Mouse (Mus musculus) liver, postnatal 0 days (tissue): Measurements from ENCODE around the gene Clec3a. TPM values are rescaled to one million over a fixed set of nuclear protein-coding genes. Genes with fewer than 3 reads are reported as not detected.

Source experiments
- ATAC-seq: fragments of 200-750 bp; cut with Nextera tagmentation; 2 replicates; pipeline ENCODE4 v1.8.0; 2017; ENCODE audit warnings: mild to moderate bottlenecking, moderate library complexity
- DNase-seq: peaks from one replicate; pipeline ENCODE4 v3.0.0-alpha.2; 2016
- H3K27ac ChIP-seq: fragments of 300-500 bp; sonication (generic); 2 replicates; pipeline ENCODE4 v1.5.1; 2014; ENCODE audit warnings: antibody characterized with exemption, moderate library complexity, mild to moderate bottlenecking, low read depth
- H3K27me3 ChIP-seq: fragments of 300-500 bp; sonication (generic); 2 replicates; pipeline ENCODE4 v1.6.1; 2014; ENCODE audit warnings: low read length, control low read depth, mixed read lengths; ENCODE audit not compliant: insufficient read depth
- H3K36me3 ChIP-seq: fragments of 300-500 bp; sonication (generic); replicated peaks from 2 replicates; pipeline ENCODE4 v1.6.1; 2014; ENCODE audit warnings: mild to moderate bottlenecking, control low read depth, low read length, moderate library complexity, mixed read lengths; ENCODE audit not compliant: insufficient read depth
- H3K4me1 ChIP-seq: fragments of 300-500 bp; sonication (generic); 2 replicates; pipeline ENCODE4 v1.6.1; 2014; ENCODE audit warnings: antibody characterized with exemption, mild to moderate bottlenecking, control low read depth; ENCODE audit not compliant: insufficient read depth
- H3K4me2 ChIP-seq: fragments of 300-500 bp; sonication (generic); 2 replicates; pipeline ENCODE4 v1.6.1; 2014; ENCODE audit warnings: low read depth, mild to moderate bottlenecking, low read length, moderate library complexity, mixed read lengths
- H3K4me3 ChIP-seq: fragments of 300-500 bp; sonication (generic); 2 replicates; pipeline ENCODE4 v1.5.1; 2014; ENCODE audit warnings: low read depth, low read length
- H3K9ac ChIP-seq: fragments of 300-500 bp; sonication (generic); replicated peaks from 2 replicates; pipeline ENCODE4 v1.6.1; 2014; ENCODE audit warnings: mild to moderate bottlenecking, moderate library complexity
- H3K9me3 ChIP-seq: fragments of 300-500 bp; sonication (generic); 2 replicates; pipeline ENCODE4 v1.6.1; 2016; ENCODE audit warnings: mild to moderate bottlenecking, control low read depth, low read length, mixed read lengths
- CTCF ChIP-seq: sonication (generic); IDR thresholded peaks from 2 replicates; pipeline ENCODE4 v1.5.1; 2016; ENCODE audit warnings: antibody characterized with exemption, low read depth
- EP300 ChIP-seq: IDR thresholded peaks from 2 replicates; pipeline ENCODE4 v1.6.1; 2016; ENCODE audit warnings: antibody characterized with exemption, low read depth, mild to moderate bottlenecking
- WGBS: fragments of 180-500 bp; shearing (Covaris S2); extraction: QIAGEN DNeasy Blood & Tissue Kit; methylation state at CpG from one replicate; pipeline ENCODE4 v1.1.7; 2014; ENCODE audit not compliant: insufficient replicate concordance; 5-methylcytosine and 5-hydroxymethylcytosine counted together
- polyA plus RNA-seq: library from polyadenylated mRNA; unstranded; fragments of >200 nt; fragmentation: Nextera tagmentation; extraction: Ambion mirVana; gene quantifications from 2 replicates; pipeline ENCODE4 v1.2.1, GENCODE M21; 2015

Gene Clec3a
- polyA plus RNA-seq, 1 experiment from 2014 or later, result not detected

DNA sequence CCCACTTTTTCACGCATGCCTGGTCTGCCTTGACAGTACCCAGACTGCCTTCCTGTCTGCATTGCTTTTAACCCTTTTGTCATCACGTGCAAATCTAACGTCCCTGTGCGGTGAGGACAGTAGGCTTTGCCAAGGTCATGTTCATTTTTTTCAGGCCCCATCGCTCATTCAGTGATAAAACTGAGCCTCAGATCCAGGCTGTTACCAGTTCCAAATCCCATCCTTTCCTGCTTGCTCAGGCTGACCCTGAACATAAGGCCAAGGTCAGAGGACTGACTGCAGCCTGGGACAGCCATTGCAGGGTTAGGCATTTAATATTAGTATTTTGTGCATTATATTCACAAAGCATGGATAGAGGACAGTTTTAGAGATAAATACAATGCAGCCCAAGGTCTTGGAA, 19.6 kb upstream of the Clec3a start:
- ATAC-seq (no peak), DNase-seq (no peak)
- TF ChIP-seq CTCF, result no peak
- TF ChIP-seq EP300, result no peak
- no peaks in the 10 kb centered on the region for H3K4me1 ChIP-seq
- H3K4me3 ChIP-seq, result no peak overlapping the region
- H3K9ac ChIP-seq, result no peak overlapping the region
- 74% methylated on average over 5 of the region's 5 CpGs for WGBS
- H3K27ac ChIP-seq, result no peak overlapping the region
- no peaks in the 10 kb centered on the region for H3K36me3 ChIP-seq
- H3K27me3 ChIP-seq, result no peaks in the 10 kb centered on the region
- H3K4me2 ChIP-seq, result no peak overlapping the region
- H3K9me3 ChIP-seq, result no peaks in the 10 kb centered on the region

DNA sequence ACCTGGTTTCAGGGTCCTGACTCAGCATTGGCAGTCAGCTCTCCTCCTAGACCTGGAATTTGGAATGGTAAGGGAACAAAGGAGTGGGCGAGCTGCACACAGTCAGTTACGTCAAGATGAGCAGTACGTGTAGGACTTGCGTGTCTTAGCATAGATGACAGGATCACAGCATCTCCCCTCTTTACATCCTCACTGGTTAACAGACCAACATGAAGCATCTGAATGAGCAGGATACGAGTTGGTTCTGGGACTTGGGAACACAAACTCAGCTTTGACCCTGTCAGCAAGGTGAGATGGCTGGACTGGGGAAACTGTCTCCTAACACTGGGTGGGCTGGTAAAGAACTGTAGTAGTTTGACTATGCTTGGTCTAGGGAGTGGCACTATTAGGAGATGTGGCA, 18.6 kb upstream of the Clec3a start:
- Histone ChIP-seq H3K36me3 (no peaks in the 10 kb centered on the region), H3K27ac (no peak overlapping the region), H3K4me3 (no peak overlapping the region), H3K4me2 (no peak overlapping the region), H3K4me1 (no peaks in the 10 kb centered on the region), H3K9ac (no peak overlapping the region), H3K9me3 (no peaks in the 10 kb centered on the region), H3K27me3 (no peaks in the 10 kb centered on the region)
- DNase-seq (no peak), ATAC-seq (no peak)
- 81% methylated on average over 5 of the region's 5 CpGs for WGBS
- TF ChIP-seq EP300 (no peak), CTCF (no peak)

DNA sequence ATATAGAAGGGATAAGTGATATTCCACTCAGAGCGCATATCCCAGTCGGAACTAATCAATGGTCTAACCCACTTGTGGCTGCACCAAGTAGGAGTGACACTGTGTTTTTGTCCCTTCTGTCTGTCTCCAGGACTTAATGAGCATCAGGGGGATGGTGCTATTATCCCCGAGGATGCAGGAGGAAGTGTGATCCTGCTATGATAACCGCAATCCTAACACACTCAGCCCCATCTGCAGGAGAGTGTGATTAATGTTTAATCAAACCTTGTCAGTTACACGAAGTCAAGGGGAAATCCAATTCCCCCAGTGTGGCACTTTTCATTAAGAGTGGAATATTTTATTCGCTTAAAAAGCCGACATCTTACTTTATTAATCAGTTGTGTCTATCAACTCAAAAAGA, 16.2 kb upstream of the Clec3a start:
- H3K4me1 ChIP-seq, result no peaks in the 10 kb centered on the region
- 58% methylated on average over 7 of the region's 7 CpGs for WGBS
- H3K4me3 ChIP-seq, result no peak overlapping the region
- TF ChIP-seq EP300 (no peak), CTCF (no peak)
- no peak overlapping the region for H3K9ac ChIP-seq
- no peak overlapping the region for H3K4me2 ChIP-seq
- no peaks in the 10 kb centered on the region for H3K9me3 ChIP-seq
- ATAC-seq (no peak), DNase-seq (no peak)
- no peak overlapping the region for H3K27ac ChIP-seq
- no peaks in the 10 kb centered on the region for H3K27me3 ChIP-seq
- H3K36me3 ChIP-seq, result no peaks in the 10 kb centered on the region

DNA sequence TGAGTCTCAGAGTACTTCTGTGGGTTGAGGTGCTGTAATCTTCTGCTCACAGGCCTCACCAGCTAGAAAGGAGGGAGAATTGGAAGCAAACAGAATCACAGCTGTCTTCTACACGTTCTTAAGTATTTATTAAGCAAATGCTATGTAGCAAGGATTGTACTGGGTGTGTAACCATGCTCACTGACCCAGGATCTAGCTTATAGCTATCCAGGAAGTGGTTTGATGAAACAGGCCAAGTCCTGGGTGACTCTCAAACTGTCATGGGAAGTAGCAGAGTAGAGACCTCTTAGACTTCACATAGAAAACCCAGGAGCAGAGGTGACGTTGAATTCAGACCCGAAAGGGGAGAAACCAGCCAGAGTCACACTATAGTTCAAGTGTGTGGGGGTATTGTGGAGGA, 6.5 kb upstream of the Clec3a start:
- WGBS, result 58% methylated on average over 3 of the region's 3 CpGs
- no peak for ATAC-seq
- Histone ChIP-seq H3K27me3 (no peaks in the 10 kb centered on the region), H3K9ac (no peak overlapping the region), H3K36me3 (no peaks in the 10 kb centered on the region), H3K4me2 (no peak overlapping the region), H3K27ac (no peak overlapping the region), H3K9me3 (no peaks in the 10 kb centered on the region), H3K4me1 (no peaks in the 10 kb centered on the region), H3K4me3 (no peak overlapping the region)
- DNase-seq, result no peak
- no peak for TF ChIP-seq CTCF
- no peak for TF ChIP-seq EP300

DNA sequence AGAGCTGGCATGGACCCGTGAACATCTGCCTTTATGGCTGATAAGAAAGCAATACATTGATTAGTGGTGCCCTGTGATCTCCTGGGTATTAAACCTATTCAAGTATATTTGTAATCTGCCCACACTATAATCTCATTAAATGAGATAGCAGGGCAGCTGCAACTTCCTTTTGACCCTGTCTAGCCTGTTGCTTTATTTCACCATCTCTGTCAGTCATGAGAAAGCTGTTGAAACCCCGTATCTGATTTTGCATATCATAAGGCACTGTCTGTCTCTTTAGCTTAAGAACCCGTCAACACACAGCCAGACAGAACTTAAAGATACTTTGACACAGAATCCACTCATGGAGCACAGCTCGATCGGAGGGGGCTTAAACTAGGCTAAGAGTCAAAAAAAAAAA, 600 bp downstream of the Clec3a start:
- Histone ChIP-seq H3K9ac (no peak overlapping the region), H3K27ac (no peak overlapping the region), H3K36me3 (no peaks in the 10 kb centered on the region), H3K4me2 (no peak overlapping the region), H3K4me1 (no peaks in the 10 kb centered on the region), H3K27me3 (no peaks in the 10 kb centered on the region), H3K9me3 (no peaks in the 10 kb centered on the region), H3K4me3 (no peak overlapping the region)
- ATAC-seq, result no peak
- no peak for DNase-seq
- TF ChIP-seq CTCF, result no peak
- TF ChIP-seq EP300, result no peak
- 56% methylated on average over 5 of the region's 5 CpGs for whole genome bisulfite sequencing

DNA sequence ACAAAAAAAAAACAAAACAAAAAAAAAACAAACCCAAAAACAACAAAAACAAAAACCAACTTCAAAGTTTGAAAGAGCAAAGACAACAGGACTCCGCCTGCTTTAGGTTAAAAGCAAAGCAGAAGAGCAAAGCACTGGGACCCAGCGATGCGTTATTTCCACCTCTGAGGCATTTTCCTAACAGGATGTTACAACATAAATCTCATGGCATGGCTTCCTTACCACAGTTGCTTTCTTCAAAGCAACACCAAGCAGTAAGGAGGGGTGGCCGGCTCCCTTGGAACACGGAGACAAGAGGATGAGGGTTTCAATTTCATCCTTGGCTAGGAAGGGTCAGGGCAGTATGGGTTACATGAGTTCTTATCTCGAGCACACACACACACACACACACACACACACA, 1.0 kb downstream of the Clec3a start:
- H3K4me2 ChIP-seq, result no peak overlapping the region
- H3K9ac ChIP-seq, result no peak overlapping the region
- no peaks in the 10 kb centered on the region for H3K27me3 ChIP-seq
- ATAC-seq (no peak), DNase-seq (no peak)
- no peak overlapping the region for H3K4me3 ChIP-seq
- H3K36me3 ChIP-seq, result no peaks in the 10 kb centered on the region
- H3K9me3 ChIP-seq, result no peaks in the 10 kb centered on the region
- H3K4me1 ChIP-seq, result no peaks in the 10 kb centered on the region
- TF ChIP-seq EP300, result no peak
- TF ChIP-seq CTCF, result no peak
- 43% methylated on average over 6 of the region's 6 CpGs for WGBS
- H3K27ac ChIP-seq, result no peak overlapping the region

DNA sequence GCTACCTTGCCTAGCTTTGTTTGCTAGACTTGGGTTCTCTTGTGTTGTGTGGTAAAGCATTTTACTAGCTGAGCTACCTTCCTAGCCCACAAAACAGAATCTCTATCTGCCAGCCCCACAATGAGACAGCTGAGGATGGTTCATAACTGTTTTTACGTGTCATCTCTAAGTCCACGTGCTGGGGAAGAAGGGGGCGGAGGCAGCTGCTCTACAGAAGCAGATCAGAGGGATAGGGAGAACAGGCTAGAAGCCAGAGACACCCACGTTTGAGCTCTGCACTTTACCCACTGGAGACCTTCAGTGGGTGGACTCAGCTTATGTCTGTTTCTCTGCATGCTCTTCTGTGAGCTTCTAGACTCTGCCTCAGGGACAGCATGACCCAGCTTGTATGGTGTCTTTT, 3.7 kb downstream of the Clec3a start:
- DNase-seq (no peak), ATAC-seq (no peak)
- Histone ChIP-seq H3K4me3 (no peak overlapping the region), H3K36me3 (no peaks in the 10 kb centered on the region), H3K4me1 (no peaks in the 10 kb centered on the region), H3K4me2 (no peak overlapping the region), H3K9me3 (no peaks in the 10 kb centered on the region), H3K9ac (no peak overlapping the region), H3K27me3 (no peaks in the 10 kb centered on the region), H3K27ac (no peak overlapping the region)
- WGBS, result 57% methylated on average over 4 of the region's 4 CpGs
- no peak for TF ChIP-seq CTCF
- TF ChIP-seq EP300, result no peak
